In genomic region chr6:4069714-4070113, GRCm38 (mm10) we compare ENCODE assay signal across 28 mouse cellular contexts.
"Had no signal": no experiment of that assay in that cellular context is flagged by ENCODE, and none has a peak within 500 bp of the region (broad histone marks: within the 10 kb centered on the region; RNA-seq: fewer than 3 reads in every experiment).

No protein-coding gene starts in this region.

- H3K9me3 ChIP-seq: embryonic facial prominence, embryonic 10.5 days; embryonic facial prominence, embryonic 12.5 days; embryonic facial prominence, embryonic 13.5 days; embryonic facial prominence, embryonic 15.5 days; forebrain, embryonic 10.5 days; forebrain, embryonic 12.5 days; forebrain, embryonic 13.5 days; forebrain, embryonic 15.5 days had no signal

- DNase-seq: cerebellum, adult 18-20 months; cerebellum, adult 2 months; cerebellum, adult 8-10 months; cerebellum, adult 9-10 months; cerebellum, adult 9-11 months; cerebellum, postnatal 10 days; cerebellum, postnatal 14 days; cerebellum, postnatal 25 days; cerebellum, postnatal 36 days; embryo, embryonic 11 days; forebrain, postnatal 0 days; gastrocnemius, adult 2 months; gastrocnemius, postnatal 10 days; gastrocnemius, postnatal 14 days; gastrocnemius, postnatal 25 days; gastrocnemius, postnatal 36 days; heart, adult 11 months had no signal

- H3K9ac ChIP-seq: embryonic facial prominence, embryonic 12.5 days; embryonic facial prominence, embryonic 13.5 days; embryonic facial prominence, embryonic 15.5 days; forebrain, embryonic 12.5 days; forebrain, embryonic 13.5 days; forebrain, embryonic 15.5 days; forebrain, postnatal 0 days had no signal

- ATAC-seq: forebrain, embryonic 13.5 days; forebrain, embryonic 14.5 days; forebrain, embryonic 15.5 days; forebrain, embryonic 16.5 days; forebrain, postnatal 0 days had no signal

- H3K4me2 ChIP-seq: embryonic facial prominence, embryonic 12.5 days; embryonic facial prominence, embryonic 13.5 days; embryonic facial prominence, embryonic 15.5 days; forebrain, embryonic 12.5 days; forebrain, embryonic 13.5 days; forebrain, embryonic 15.5 days had no signal

- H3K36me3 ChIP-seq: embryonic facial prominence, embryonic 10.5 days; embryonic facial prominence, embryonic 12.5 days; embryonic facial prominence, embryonic 13.5 days; embryonic facial prominence, embryonic 15.5 days; forebrain, embryonic 10.5 days; forebrain, embryonic 12.5 days; forebrain, embryonic 15.5 days had no signal

- H3K4me1 ChIP-seq: embryonic facial prominence, embryonic 10.5 days; embryonic facial prominence, embryonic 12.5 days; embryonic facial prominence, embryonic 13.5 days; embryonic facial prominence, embryonic 15.5 days; forebrain, embryonic 10.5 days; forebrain, embryonic 12.5 days; forebrain, embryonic 13.5 days; forebrain, embryonic 15.5 days had no signal

- H3K4me3 ChIP-seq: embryonic facial prominence, embryonic 10.5 days; embryonic facial prominence, embryonic 12.5 days; embryonic facial prominence, embryonic 13.5 days; embryonic facial prominence, embryonic 15.5 days; erythroblast, embryonic 14.5 days; forebrain, embryonic 10.5 days; forebrain, embryonic 12.5 days; forebrain, embryonic 13.5 days; forebrain, embryonic 15.5 days; gastrocnemius, adult 2 months had no signal

- H3K27me3 ChIP-seq: embryonic facial prominence, embryonic 12.5 days; embryonic facial prominence, embryonic 13.5 days; embryonic facial prominence, embryonic 15.5 days; forebrain, embryonic 12.5 days; forebrain, embryonic 13.5 days; forebrain, embryonic 15.5 days had no signal

- H3K27ac ChIP-seq: embryonic facial prominence, embryonic 10.5 days; embryonic facial prominence, embryonic 12.5 days; embryonic facial prominence, embryonic 13.5 days; embryonic facial prominence, embryonic 15.5 days; forebrain, embryonic 10.5 days; forebrain, embryonic 12.5 days; forebrain, embryonic 13.5 days; forebrain, embryonic 15.5 days; gastrocnemius, adult 2 months had no signal
